Mouse (Mus musculus) limb, embryonic 14.5 days (tissue): ENCODE results near the gene 2010003K11Rik. TPM values are rescaled to one million over a fixed set of nuclear protein-coding genes. Genes with fewer than 3 reads are reported as not detected.
A peak's percentile ranks its signal among the peaks of the same experiment; 100 is the strongest.

Experiments used
- ATAC-seq: fragments of 200-750 bp; cut with Nextera tagmentation; 2 replicates; pipeline ENCODE4 v1.8.0; 2017; ENCODE audit warnings: low read depth, moderate number of reproducible peaks, moderate TSS enrichment; ENCODE audit not compliant: low FRiP score
- DNase-seq: peaks from one replicate; pipeline ENCODE4 v3.0.0-alpha.2; 2015; ENCODE audit warnings: low spot score
- H3K27ac ChIP-seq: fragments of 300-500 bp; sonication (generic); replicated peaks from 2 replicates; pipeline ENCODE4 v1.5.1; 2014; ENCODE audit warnings: low read depth, mild to moderate bottlenecking, low read length, moderate library complexity, mixed read lengths
- H3K27me3 ChIP-seq: fragments of 300-500 bp; sonication (generic); 2 replicates; pipeline ENCODE4 v1.6.1; 2014; ENCODE audit warnings: low read length, mixed read lengths; ENCODE audit not compliant: control insufficient read depth, insufficient read depth
- H3K36me3 ChIP-seq: fragments of 300-500 bp; sonication (generic); 2 replicates; pipeline ENCODE4 v1.6.1; 2014; ENCODE audit warnings: mild to moderate bottlenecking, low read length, moderate library complexity, mixed read lengths; ENCODE audit not compliant: control insufficient read depth, insufficient read depth
- H3K4me1 ChIP-seq: fragments of 300-500 bp; sonication (generic); 2 replicates; pipeline ENCODE4 v1.6.1; 2014; ENCODE audit warnings: antibody characterized with exemption, low read length, mixed read lengths; ENCODE audit not compliant: control insufficient read depth, insufficient read depth
- H3K4me2 ChIP-seq: fragments of 300-500 bp; sonication (generic); replicated peaks from 2 replicates; pipeline ENCODE4 v1.6.1; 2014; ENCODE audit warnings: low read depth, mild to moderate bottlenecking, low read length, moderate library complexity; ENCODE audit not compliant: severe bottlenecking
- H3K4me3 ChIP-seq: fragments of 300-500 bp; sonication (generic); replicated peaks from 2 replicates; pipeline ENCODE4 v1.5.1; 2014; ENCODE audit warnings: low read length
- H3K9ac ChIP-seq: fragments of 300-500 bp; sonication (generic); 2 replicates; pipeline ENCODE4 v1.6.1; 2014; ENCODE audit warnings: mild to moderate bottlenecking, low read depth, low read length, moderate library complexity; ENCODE audit not compliant: severe bottlenecking
- H3K9me3 ChIP-seq: fragments of 300-500 bp; sonication (generic); 2 replicates; pipeline ENCODE4 v1.6.1; 2016; ENCODE audit warnings: low read length; ENCODE audit not compliant: control insufficient read depth
- POLR2A ChIP-seq: fragments of 200-500 bp; IDR thresholded peaks from 2 replicates; pipeline ENCODE4 v1.8.0; 2012; ENCODE audit warnings: inconsistent platforms, mild to moderate bottlenecking, moderate library complexity, borderline replicate concordance; ENCODE audit not compliant: insufficient read depth, insufficient read length; ENCODE audit errors: extremely low read depth
- WGBS: fragments of 180-500 bp; shearing (Covaris S2); extraction: QIAGEN DNeasy Blood & Tissue Kit; methylation state at CpG from one replicate; pipeline ENCODE4 v1.1.7; 2014; 5-methylcytosine and 5-hydroxymethylcytosine counted together
- polyA plus RNA-seq, 2 experiments: library from polyadenylated mRNA; depleted of rRNA in 1 of 2; stranded (reverse) in 1 of 2; unstranded in 1 of 2; fragments of >200 nt; fragmentation: Nextera tagmentation in 1 of 2; extraction: Ambion mirVana in 1 of 2; gene quantifications; 2 replicates each; pipeline versions ENCODE4 v1.2.1 to v1.2.3; 2012 to 2014

The 2010003K11Rik gene
- polyA plus RNA-seq, 2 experiments: not detected

GRCm38 (mm10) chr19:4478190-4478516, 20.2 kb downstream of the 2010003K11Rik start:
- DNase-seq: no peak
- peaks cover 39% of the 10 kb centered on the region for H3K27me3 ChIP-seq
- H3K9ac ChIP-seq: no peak overlapping the region
- ATAC-seq: no peak
- no peak overlapping the region for H3K4me2 ChIP-seq
- H3K4me1 ChIP-seq: peaks cover 4% of the 10 kb centered on the region
- TF ChIP-seq POLR2A: no peak
- H3K36me3 ChIP-seq: no peaks in the 10 kb centered on the region
- no peaks in the 10 kb centered on the region for H3K9me3 ChIP-seq
- WGBS: 30% methylated on average over 1 of the region's 1 CpGs
- no peak overlapping the region for H3K4me3 ChIP-seq
- no peak overlapping the region for H3K27ac ChIP-seq

- Histone ChIP-seq H3K9me3 (no peaks in the 10 kb centered on the region), H3K4me3 (peak within 1 kb of the TSS; percentile 54), H3K4me2 (peak within 1 kb of the TSS; percentile 97), H3K9ac (peak within 1 kb of the TSS; percentile 61), H3K27ac (no peak within 1 kb of the TSS), H3K27me3 (peaks cover 39% of the 10 kb centered on the region), H3K36me3 (no peaks in the 10 kb centered on the region), H3K4me1 (peaks cover 4% of the 10 kb centered on the region)
- TF ChIP-seq POLR2A: no peak
- WGBS: 30% methylated on average over 21 of the region's 21 CpGs
- DNase-seq: no peak
- ATAC-seq: no peak
Measured at GRCm38 (mm10) chr19:4477345-4478189, 20.8 kb downstream of the 2010003K11Rik start, which contains the start of gene Syt12. Gene Syt12, minus strand, starts transcription at chr19:4477447.

GRCm38 (mm10) chr19:4476601-4477257, 21.7 kb downstream of the 2010003K11Rik start:
- peak overlapping the region; percentile 54 for H3K4me3 ChIP-seq
- TF ChIP-seq POLR2A: no peak
- H3K4me1 ChIP-seq: peaks cover 4% of the 10 kb centered on the region
- peak overlapping the region; percentile 61 for H3K9ac ChIP-seq
- DNase-seq (peak; percentile 25), ATAC-seq (peak; percentile 58; the same call in 1 of the 2 replicates)
- no peak overlapping the region for H3K27ac ChIP-seq
- no peaks in the 10 kb centered on the region for H3K36me3 ChIP-seq
- peaks cover 39% of the 10 kb centered on the region for H3K27me3 ChIP-seq
- no peaks in the 10 kb centered on the region for H3K9me3 ChIP-seq
- H3K4me2 ChIP-seq: peak overlapping the region; percentile 97
- 1% methylated on average over 24 of the region's 70 CpGs for WGBS

GRCm38 (mm10) chr19:4475224-4475925, 23.0 kb downstream of the 2010003K11Rik start:
- no peak overlapping the region for H3K9ac ChIP-seq
- H3K27me3 ChIP-seq: peaks cover 39% of the 10 kb centered on the region
- ATAC-seq (no peak), DNase-seq (no peak)
- 77% methylated on average over 11 of the region's 11 CpGs for WGBS
- H3K4me1 ChIP-seq: peaks cover 4% of the 10 kb centered on the region
- H3K4me2 ChIP-seq: no peak overlapping the region
- TF ChIP-seq POLR2A: no peak
- no peaks in the 10 kb centered on the region for H3K36me3 ChIP-seq
- no peaks in the 10 kb centered on the region for H3K9me3 ChIP-seq
- H3K4me3 ChIP-seq: no peak overlapping the region
- no peak overlapping the region for H3K27ac ChIP-seq

- H3K9me3 ChIP-seq: no peaks in the 10 kb centered on the region
- H3K4me3 ChIP-seq: no peak overlapping the region
- H3K4me1 ChIP-seq: peaks cover 4% of the 10 kb centered on the region
- H3K27ac ChIP-seq: no peak overlapping the region
- no peak overlapping the region for H3K9ac ChIP-seq
- DNase-seq: no peak
- no peak for TF ChIP-seq POLR2A
- H3K27me3 ChIP-seq: peaks cover 39% of the 10 kb centered on the region
- 50% methylated on average over 3 of the region's 3 CpGs for WGBS
- no peak for ATAC-seq
- H3K4me2 ChIP-seq: no peak overlapping the region
- no peaks in the 10 kb centered on the region for H3K36me3 ChIP-seq
Measured at GRCm38 (mm10) chr19:4474739-4475138, 23.6 kb downstream of the 2010003K11Rik start.
